Mouse (Mus musculus) forebrain, embryonic 15.5 days (tissue): Measurements from ENCODE around the gene Rock2. TPM values are rescaled to one million over a fixed set of nuclear protein-coding genes. Genes with fewer than 3 reads are reported as not detected.

Source experiments
- polyA plus RNA-seq: library from polyadenylated mRNA; unstranded; fragments of >200 nt; fragmentation: Nextera tagmentation; extraction: Ambion mirVana; gene quantifications from 2 replicates; pipeline ENCODE4 v1.2.1, GENCODE M21; 2015

The Rock2 gene
- polyA plus RNA-seq, 1 experiment from 2014 or later: 16.9 TPM

Other genes with a start within 250 kb of the Rock2 start
- gene Ntsr2, start 241.5 kb upstream of the Rock2 start, polyA plus RNA-seq: 1.5 and 1.6 TPM in 2 replicates
- gene Greb1, start 94.0 kb upstream of the Rock2 start, polyA plus RNA-seq: 0.31 and 0.43 TPM in 2 replicates
- gene E2f6, start 83.9 kb upstream of the Rock2 start, polyA plus RNA-seq: 31.1 and 33.2 TPM in 2 replicates
- gene Pqlc3, start 105.5 kb downstream of the Rock2 start, polyA plus RNA-seq: 1.5 and 1.6 TPM in 2 replicates
- 2.4 and 4.8 TPM in 2 replicates for gene 2410004P03Rik, start 116.8 kb downstream of the Rock2 start, polyA plus RNA-seq